Mouse (Mus musculus): Measurements from ENCODE around the gene Fbxw4. TPM values are rescaled to one million over a fixed set of nuclear protein-coding genes. Genes with fewer than 3 reads are reported as not detected.

The Fbxw4 gene
- polyA plus RNA-seq, 1 experiment, result 44.8 TPM

GRCm38 (mm10) chr19:45610823-45611222 is 49.3 kb downstream of the Fbxw4 start:
- peak; percentile 39 to 65 for DNase-seq
- WGBS, result 14% methylated on average over 5 of the region's 5 CpGs
- TF ChIP-seq POLR2A (IDR thresholded peaks at IDR 0.05; ENCODE audit: borderline replicate concordance, insufficient read depth, low read length) (no peak), CTCF (IDR thresholded peaks at IDR 0.05; ENCODE audit: borderline replicate concordance, insufficient read depth, low read depth, low read length) (no peak)

DNA sequence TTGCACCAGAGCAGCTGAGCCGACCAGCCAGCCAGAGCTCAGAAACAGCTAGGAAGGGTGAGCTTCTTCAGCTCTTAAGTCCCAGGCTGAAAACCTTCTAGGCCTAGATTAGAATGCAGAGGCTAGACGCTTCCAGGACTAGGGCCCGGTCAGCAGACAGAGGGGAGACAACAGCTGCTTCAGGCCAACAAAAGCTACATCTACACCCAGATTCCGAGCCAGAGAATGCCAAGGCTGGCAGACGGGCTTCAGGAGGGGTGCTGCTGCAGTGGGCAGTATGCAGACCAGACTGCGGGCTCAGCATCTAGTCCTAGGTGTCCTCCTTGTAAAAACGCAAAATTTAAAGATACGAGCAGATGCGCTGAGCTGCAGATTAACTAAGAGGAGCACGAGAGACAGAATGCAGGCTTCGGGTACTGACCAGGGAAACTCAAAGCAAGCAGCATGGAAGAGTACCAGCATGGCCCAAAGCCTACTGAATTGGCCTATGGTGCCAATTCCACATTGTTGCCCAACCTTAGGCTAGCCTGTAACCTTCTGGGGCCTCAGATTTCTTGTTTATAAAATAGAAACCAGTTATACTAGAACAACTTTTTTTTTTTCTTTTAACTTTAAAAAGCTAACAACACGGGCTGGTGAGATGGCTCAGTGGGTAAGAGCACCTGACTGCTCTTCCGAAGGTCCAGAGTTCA is 51.3 kb downstream of the Fbxw4 start:
- WGBS, result 61% methylated on average over 13 of the region's 13 CpGs
- DNase-seq, result no peak
- TF ChIP-seq POLR2A (IDR thresholded peaks at IDR 0.05; ENCODE audit: borderline replicate concordance, insufficient read depth, low read length) (no peak), CTCF (IDR thresholded peaks at IDR 0.05; ENCODE audit: borderline replicate concordance, insufficient read depth, low read depth, low read length) (no peak)
- Histone ChIP-seq H3K4me1 (ENCODE audit: control insufficient read depth, insufficient read depth, low read length) (peaks cover 8% of the 10 kb centered on the region), H3K4me3 (replicated peaks; ENCODE audit: insufficient read depth, low read depth, low read length) (no peak overlapping the region), H3K27me3 (ENCODE audit: control insufficient read depth, insufficient read depth, low read length) (no peaks in the 10 kb centered on the region), H3K27ac (ENCODE audit: insufficient read depth, low read length) (no peak overlapping the region)

More at GRCm38 (mm10) chr19:45610823-45611222, 49.3 kb downstream of the Fbxw4 start:
- Histone ChIP-seq H3K27ac (ENCODE audit: insufficient read depth, low read length) (no peak overlapping the region), H3K27me3 (ENCODE audit: control insufficient read depth, insufficient read depth, low read length) (no peaks in the 10 kb centered on the region), H3K4me1 (ENCODE audit: control insufficient read depth, insufficient read depth, low read length) (peaks cover 19% of the 10 kb centered on the region), H3K4me3 (replicated peaks; ENCODE audit: insufficient read depth, low read depth, low read length) (no peak overlapping the region)

GRCm38 (mm10) chr19:45607479-45607878 is 52.6 kb downstream of the Fbxw4 start:
- H3K27me3 ChIP-seq (ENCODE audit: control insufficient read depth, insufficient read depth, low read length), result no peaks in the 10 kb centered on the region
- H3K4me3 ChIP-seq (replicated peaks; ENCODE audit: insufficient read depth, low read depth, low read length), result no peak overlapping the region
- peaks cover 8% of the 10 kb centered on the region for H3K4me1 ChIP-seq (ENCODE audit: control insufficient read depth, insufficient read depth, low read length)
- TF ChIP-seq CTCF (IDR thresholded peaks at IDR 0.05; ENCODE audit: borderline replicate concordance, insufficient read depth, low read depth, low read length), result no peak
- TF ChIP-seq POLR2A (IDR thresholded peaks at IDR 0.05; ENCODE audit: borderline replicate concordance, insufficient read depth, low read length), result no peak
- no peak overlapping the region for H3K27ac ChIP-seq (ENCODE audit: insufficient read depth, low read length)
- WGBS, result 74% methylated on average over 7 of the region's 7 CpGs
- DNase-seq, result no peak

- Histone ChIP-seq H3K4me3 (replicated peaks; ENCODE audit: insufficient read depth, low read depth, low read length) (no peak overlapping the region), H3K27ac (ENCODE audit: insufficient read depth, low read length) (no peak overlapping the region), H3K4me1 (ENCODE audit: control insufficient read depth, insufficient read depth, low read length) (peaks cover 8% of the 10 kb centered on the region), H3K27me3 (ENCODE audit: control insufficient read depth, insufficient read depth, low read length) (no peaks in the 10 kb centered on the region)
- TF ChIP-seq CTCF (IDR thresholded peaks at IDR 0.05; ENCODE audit: borderline replicate concordance, insufficient read depth, low read depth, low read length) (no peak), POLR2A (IDR thresholded peaks at IDR 0.05; ENCODE audit: borderline replicate concordance, insufficient read depth, low read length) (no peak)
- 70% methylated on average over 4 of the region's 4 CpGs for WGBS
- peak; percentile 47 to 69 for DNase-seq
Measured at GRCm38 (mm10) chr19:45606701-45607100, 53.4 kb downstream of the Fbxw4 start.

- WGBS, result 94% methylated on average over 5 of the region's 5 CpGs
- Histone ChIP-seq H3K27me3 (ENCODE audit: control insufficient read depth, insufficient read depth, low read length) (no peaks in the 10 kb centered on the region), H3K4me3 (replicated peaks; ENCODE audit: insufficient read depth, low read depth, low read length) (no peak overlapping the region), H3K27ac (ENCODE audit: insufficient read depth, low read length) (no peak overlapping the region), H3K4me1 (ENCODE audit: control insufficient read depth, insufficient read depth, low read length) (peaks cover 3% of the 10 kb centered on the region; the same call in 1 of the 2 replicates)
- DNase-seq, result no peak
- no peak for TF ChIP-seq POLR2A (IDR thresholded peaks at IDR 0.05; ENCODE audit: borderline replicate concordance, insufficient read depth, low read length)
- no peak for TF ChIP-seq CTCF (IDR thresholded peaks at IDR 0.05; ENCODE audit: borderline replicate concordance, insufficient read depth, low read depth, low read length)
Measured at GRCm38 (mm10) chr19:45602606-45603005, 57.5 kb downstream of the Fbxw4 start.

- TF ChIP-seq POLR2A (IDR thresholded peaks at IDR 0.05; ENCODE audit: borderline replicate concordance, insufficient read depth, low read length) (no peak), CTCF (IDR thresholded peaks at IDR 0.05; ENCODE audit: borderline replicate concordance, insufficient read depth, low read depth, low read length) (no peak)
- no peaks in the 10 kb centered on the region for H3K27me3 ChIP-seq (ENCODE audit: control insufficient read depth, insufficient read depth, low read length)
- H3K27ac ChIP-seq (ENCODE audit: insufficient read depth, low read length), result no peak overlapping the region
- 81% methylated on average over 4 of the region's 4 CpGs for WGBS
- peaks cover 8% of the 10 kb centered on the region for H3K4me1 ChIP-seq (ENCODE audit: control insufficient read depth, insufficient read depth, low read length)
- no peak overlapping the region for H3K4me3 ChIP-seq (replicated peaks; ENCODE audit: insufficient read depth, low read depth, low read length)
- no peak for DNase-seq
Measured at GRCm38 (mm10) chr19:45597106-45597505, 63.0 kb downstream of the Fbxw4 start.

DNA sequence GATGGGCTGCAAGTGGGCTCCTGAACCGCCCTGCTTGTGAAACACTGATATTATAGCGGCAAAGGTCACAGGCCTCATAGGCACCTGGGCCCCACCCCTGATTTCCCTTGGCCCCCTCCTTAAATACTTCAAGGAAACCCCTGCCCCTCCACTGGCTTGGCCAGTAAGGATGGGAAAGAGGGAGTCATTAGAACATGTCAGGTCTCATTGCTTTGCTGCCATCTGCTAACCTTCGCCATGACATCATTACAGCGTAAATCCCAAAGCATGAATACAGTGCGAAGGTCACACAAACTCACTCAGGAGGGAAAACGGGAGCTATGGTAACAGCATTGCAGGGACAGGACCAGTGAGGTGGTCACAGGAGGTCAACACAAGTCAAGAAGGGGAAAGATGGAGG is 63.7 kb downstream of the Fbxw4 start:
- no peak for DNase-seq
- H3K4me3 ChIP-seq (replicated peaks; ENCODE audit: insufficient read depth, low read depth, low read length), result no peak overlapping the region
- H3K4me1 ChIP-seq (ENCODE audit: control insufficient read depth, insufficient read depth, low read length), result peaks cover 11% of the 10 kb centered on the region
- TF ChIP-seq CTCF (IDR thresholded peaks at IDR 0.05; ENCODE audit: borderline replicate concordance, insufficient read depth, low read depth, low read length) (no peak), POLR2A (IDR thresholded peaks at IDR 0.05; ENCODE audit: borderline replicate concordance, insufficient read depth, low read length) (no peak)
- H3K27me3 ChIP-seq (ENCODE audit: control insufficient read depth, insufficient read depth, low read length), result no peaks in the 10 kb centered on the region
- no peak overlapping the region for H3K27ac ChIP-seq (ENCODE audit: insufficient read depth, low read length)
- WGBS, result 79% methylated on average over 6 of the region's 6 CpGs

DNA sequence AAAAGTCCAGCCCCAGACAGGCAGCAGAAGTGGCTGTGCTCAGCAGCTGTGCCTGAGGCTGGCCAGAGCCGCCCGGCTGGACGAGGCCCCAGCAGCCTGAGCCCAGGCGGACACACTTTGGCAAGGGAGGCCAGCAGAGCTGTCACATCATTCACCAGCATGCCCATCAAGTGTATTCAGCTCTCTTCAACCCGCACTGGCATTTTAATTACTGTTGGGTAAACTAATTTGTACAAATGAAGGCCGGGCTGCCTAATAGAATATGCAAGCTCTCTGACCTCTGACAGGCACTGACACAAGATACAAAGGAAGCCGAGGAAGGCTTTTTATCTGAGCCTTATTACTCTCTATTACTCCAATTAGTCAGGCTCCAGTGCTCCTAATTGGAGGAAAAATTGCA is 64.1 kb downstream of the Fbxw4 start:
- Histone ChIP-seq H3K4me1 (ENCODE audit: control insufficient read depth, insufficient read depth, low read length) (peaks cover 11% of the 10 kb centered on the region), H3K27ac (ENCODE audit: insufficient read depth, low read length) (no peak overlapping the region), H3K4me3 (replicated peaks; ENCODE audit: insufficient read depth, low read depth, low read length) (no peak overlapping the region), H3K27me3 (ENCODE audit: control insufficient read depth, insufficient read depth, low read length) (no peaks in the 10 kb centered on the region)
- 50% methylated on average over 7 of the region's 7 CpGs for WGBS
- DNase-seq, result no peak
- TF ChIP-seq POLR2A (IDR thresholded peaks at IDR 0.05; ENCODE audit: borderline replicate concordance, insufficient read depth, low read length) (no peak), CTCF (IDR thresholded peaks at IDR 0.05; ENCODE audit: borderline replicate concordance, insufficient read depth, low read depth, low read length) (no peak)
